Mouse (Mus musculus) forebrain, postnatal 0 days (tissue): ENCODE measurements around the gene Use1. TPM values are rescaled to one million over a fixed set of nuclear protein-coding genes. Genes with fewer than 3 reads are reported as not detected.

Experiments used
- ATAC-seq: fragments of 200-750 bp; cut with Nextera tagmentation; 2 replicates; pipeline ENCODE4 v1.8.0; 2017; ENCODE audit warnings: mild to moderate bottlenecking, moderate library complexity
- DNase-seq: peaks from one replicate; pipeline ENCODE4 v3.0.0-alpha.2; 2015
- H3K27ac ChIP-seq: fragments of 300-500 bp; sonication (generic); 2 replicates; pipeline ENCODE4 v1.5.1; 2014; ENCODE audit warnings: low read depth, mild to moderate bottlenecking, antibody characterized with exemption, low read length, moderate library complexity, mixed read lengths
- H3K27me3 ChIP-seq: fragments of 300-500 bp; sonication (generic); 2 replicates; pipeline ENCODE4 v1.6.1; 2014; ENCODE audit warnings: mild to moderate bottlenecking, low read length, mixed read lengths; ENCODE audit not compliant: insufficient read depth
- H3K36me3 ChIP-seq: fragments of 300-500 bp; sonication (generic); 2 replicates; pipeline ENCODE4 v1.6.1; 2014; ENCODE audit warnings: mild to moderate bottlenecking, moderate library complexity; ENCODE audit not compliant: insufficient read depth
- H3K4me1 ChIP-seq: fragments of 300-500 bp; sonication (generic); 2 replicates; pipeline ENCODE4 v1.6.1; 2014; ENCODE audit warnings: antibody characterized with exemption; ENCODE audit not compliant: insufficient read depth
- H3K4me2 ChIP-seq: fragments of 300-500 bp; sonication (generic); 2 replicates; pipeline ENCODE4 v1.6.1; 2014; ENCODE audit warnings: low read depth, mild to moderate bottlenecking, moderate library complexity
- H3K4me3 ChIP-seq: fragments of 300-500 bp; sonication (generic); 2 replicates; pipeline ENCODE4 v1.5.1; 2014; ENCODE audit warnings: low read depth, low read length, mixed read lengths
- H3K9ac ChIP-seq: fragments of 300-500 bp; sonication (generic); 2 replicates; pipeline ENCODE4 v1.6.1; 2014; ENCODE audit warnings: mild to moderate bottlenecking
- H3K9me3 ChIP-seq: fragments of 300-500 bp; sonication (generic); 2 replicates; pipeline ENCODE4 v1.6.1; 2016; ENCODE audit warnings: low read length
- CTCF ChIP-seq: sonication (generic); IDR thresholded peaks from 2 replicates; pipeline ENCODE4 v1.5.1; 2016; ENCODE audit warnings: antibody characterized with exemption, control low read depth, low read depth
- WGBS: fragments of 180-500 bp; shearing (Covaris S2); extraction: QIAGEN DNeasy Blood & Tissue Kit; methylation state at CpG from one replicate; pipeline ENCODE4 v1.1.7; 2014; 5-methylcytosine and 5-hydroxymethylcytosine counted together
- polyA plus RNA-seq: library from polyadenylated mRNA; unstranded; fragments of >200 nt; fragmentation: Nextera tagmentation; extraction: Ambion mirVana; gene quantifications from 2 replicates; pipeline ENCODE4 v1.2.1, GENCODE M21; 2015
- total RNA-seq: library from RNA; depleted of rRNA; stranded (reverse); fragments of >200 nt; gene quantifications from 2 replicates; pipeline ENCODE4 v1.2.3, GENCODE M21; 2014

Use1 gene
- total and polyA plus RNA-seq, 2 experiments from 2014 or later, result 124 to 148 TPM

DNA sequence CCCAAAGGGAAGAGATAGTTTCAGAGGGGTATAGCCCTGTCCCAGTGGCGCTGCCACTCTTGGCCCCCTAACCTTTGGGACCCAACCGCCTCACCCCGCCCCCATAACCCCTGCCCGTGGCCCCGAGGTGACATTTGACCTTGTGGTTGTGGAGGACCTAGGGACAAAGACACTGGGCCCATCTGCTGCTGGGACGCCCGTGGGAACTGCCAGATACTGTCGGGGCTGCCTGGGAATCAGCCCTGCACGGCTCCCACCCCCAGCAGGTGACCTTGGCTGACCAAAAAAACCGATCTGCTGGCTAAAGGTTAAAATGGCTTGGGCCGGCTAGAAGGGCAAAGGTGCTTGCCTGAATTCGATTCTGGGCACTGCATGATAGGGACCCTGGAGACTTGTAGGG lies 16.7 kb downstream of the Use1 start:
- Histone ChIP-seq H3K27me3 (no peaks in the 10 kb centered on the region), H3K4me3 (no peak overlapping the region), H3K9me3 (no peaks in the 10 kb centered on the region), H3K27ac (0 out of 2 replicates have a peak overlapping the region, but pooled peaks have one; percentile 4), H3K36me3 (no peaks in the 10 kb centered on the region), H3K4me1 (peaks cover 4% of the 10 kb centered on the region; the same call in 1 of the 2 replicates), H3K9ac (no peak overlapping the region), H3K4me2 (no peak overlapping the region)
- 28% methylated on average over 12 of the region's 12 CpGs for WGBS
- DNase-seq (no peak), ATAC-seq (no peak)
- no peak for TF ChIP-seq CTCF

- H3K4me3 ChIP-seq, result no peak overlapping the region
- H3K4me1 ChIP-seq, result peaks cover 4% of the 10 kb centered on the region; the same call in 1 of the 2 replicates
Measured at GRCm38 (mm10) chr8:71383860-71384259, 17.2 kb downstream of the Use1 start.

GRCm38 (mm10) chr8:71385212-71385835 lies 18.7 kb downstream of the Use1 start:
- Histone ChIP-seq H3K4me1 (peaks cover 4% of the 10 kb centered on the region; the same call in 1 of the 2 replicates), H3K4me3 (no peak overlapping the region), H3K9ac (no peak overlapping the region), H3K4me2 (no peak overlapping the region), H3K36me3 (no peaks in the 10 kb centered on the region), H3K27me3 (no peaks in the 10 kb centered on the region), H3K27ac (no peak overlapping the region), H3K9me3 (no peaks in the 10 kb centered on the region)
- ATAC-seq, result no peak
- no peak for TF ChIP-seq CTCF
- WGBS, result 70% methylated on average over 12 of the region's 12 CpGs
- DNase-seq, result no peak

More at GRCm38 (mm10) chr8:71383860-71384259, 17.2 kb downstream of the Use1 start:
- ATAC-seq, result no peak
- WGBS, result 64% methylated on average over 3 of the region's 3 CpGs
- no peak for TF ChIP-seq CTCF
- no peak overlapping the region for H3K9ac ChIP-seq
- no peak overlapping the region for H3K27ac ChIP-seq
- no peaks in the 10 kb centered on the region for H3K27me3 ChIP-seq
- no peak for DNase-seq
- H3K36me3 ChIP-seq, result no peaks in the 10 kb centered on the region
- no peak overlapping the region for H3K4me2 ChIP-seq
- no peaks in the 10 kb centered on the region for H3K9me3 ChIP-seq

GRCm38 (mm10) chr8:71388267-71388666 lies 21.6 kb downstream of the Use1 start:
- no peaks in the 10 kb centered on the region for H3K36me3 ChIP-seq
- no peak overlapping the region for H3K9ac ChIP-seq
- no peak for ATAC-seq
- 80% methylated on average over 1 of the region's 1 CpGs for WGBS
- no peak for DNase-seq
- H3K4me2 ChIP-seq, result no peak overlapping the region
- no peaks in the 10 kb centered on the region for H3K4me1 ChIP-seq
- H3K4me3 ChIP-seq, result no peak overlapping the region
- no peaks in the 10 kb centered on the region for H3K9me3 ChIP-seq
- TF ChIP-seq CTCF, result no peak
- H3K27ac ChIP-seq, result no peak overlapping the region
- no peaks in the 10 kb centered on the region for H3K27me3 ChIP-seq

DNA sequence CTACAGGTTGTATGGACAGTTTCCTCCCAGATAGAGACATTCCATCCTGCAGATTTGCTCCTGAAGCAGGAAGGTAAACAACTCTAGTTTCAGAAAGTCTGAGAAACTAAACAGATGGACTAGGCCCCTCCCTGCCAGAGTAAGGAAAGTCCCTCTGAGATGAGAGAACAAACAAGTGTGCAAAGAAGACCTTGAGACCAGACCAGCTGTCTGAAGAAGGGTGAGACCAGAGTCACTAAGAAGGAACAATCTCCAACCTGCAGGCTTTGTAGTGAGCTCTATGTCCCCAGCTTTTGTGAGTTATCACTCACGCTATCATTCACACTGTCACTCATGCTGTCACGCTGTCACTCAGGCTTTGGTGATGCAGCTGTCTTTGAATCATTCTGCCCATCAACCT lies 25.0 kb downstream of the Use1 start:
- no peak for TF ChIP-seq CTCF
- ATAC-seq (no peak), DNase-seq (no peak)
- no peaks in the 10 kb centered on the region for H3K27me3 ChIP-seq
- H3K4me3 ChIP-seq, result no peak overlapping the region
- WGBS, result 91% methylated on average over 2 of the region's 2 CpGs
- no peak overlapping the region for H3K9ac ChIP-seq
- no peaks in the 10 kb centered on the region for H3K4me1 ChIP-seq
- H3K9me3 ChIP-seq, result no peaks in the 10 kb centered on the region
- no peaks in the 10 kb centered on the region for H3K36me3 ChIP-seq
- H3K4me2 ChIP-seq, result no peak overlapping the region
- no peak overlapping the region for H3K27ac ChIP-seq

- H3K4me3 ChIP-seq, result no peak overlapping the region
- H3K27ac ChIP-seq, result no peak overlapping the region
- H3K27me3 ChIP-seq, result no peaks in the 10 kb centered on the region
- DNase-seq, result no peak
- peaks cover 2% of the 10 kb centered on the region for H3K4me1 ChIP-seq
- 78% methylated on average over 5 of the region's 5 CpGs for WGBS
- no peak for ATAC-seq
- no peak for TF ChIP-seq CTCF
- no peak overlapping the region for H3K9ac ChIP-seq
- no peak overlapping the region for H3K4me2 ChIP-seq
- no peaks in the 10 kb centered on the region for H3K9me3 ChIP-seq
- no peaks in the 10 kb centered on the region for H3K36me3 ChIP-seq
Measured at GRCm38 (mm10) chr8:71392391-71392790, 25.7 kb downstream of the Use1 start.

- Histone ChIP-seq H3K36me3 (no peaks in the 10 kb centered on the region), H3K4me3 (no peak overlapping the region), H3K9me3 (no peaks in the 10 kb centered on the region), H3K27me3 (no peaks in the 10 kb centered on the region), H3K9ac (no peak overlapping the region), H3K4me2 (no peak overlapping the region), H3K27ac (no peak overlapping the region), H3K4me1 (peaks cover 6% of the 10 kb centered on the region)
- WGBS, result 8% methylated on average over 3 of the region's 3 CpGs
- TF ChIP-seq CTCF, result no peak
- DNase-seq, result no peak
- ATAC-seq, result no peak
Measured at GRCm38 (mm10) chr8:71392871-71393270, 26.2 kb downstream of the Use1 start.
